12 mouse cellular contexts compared by ENCODE assay signal in genomic region chr6:67161610-67162009, GRCm38 (mm10).
A peak's percentile ranks its signal among the peaks of the same experiment; 100 is the strongest.
DNase-seq lines count a peak whose midpoint lies in the region; ATAC-seq and TF ChIP-seq lines count a peak whose summit lies in the region.
"Had no signal": no experiment of that assay in that cellular context is flagged by ENCODE, and none has a peak within 500 bp of the region (broad histone marks: within the 10 kb centered on the region; RNA-seq: fewer than 3 reads in every experiment).

No protein-coding gene starts in this region.

- ATAC-seq in embryonic facial prominence, embryonic 15.5 days (ENCODE audit: insufficient number of reproducible peaks, low FRiP score, low TSS enrichment, low read depth), result no peak
- ATAC-seq in liver, embryonic 13.5 days (ENCODE audit: low read depth), result peak; percentile 97

- H3K36me3 ChIP-seq in embryonic facial prominence, embryonic 15.5 days, result no peaks in the 10 kb centered on the region
- no peaks in the 10 kb centered on the region for H3K36me3 ChIP-seq in embryonic facial prominence, embryonic 10.5 days (replicated peaks)
- no peaks in the 10 kb centered on the region for H3K36me3 ChIP-seq in liver, embryonic 13.5 days
- H3K36me3 ChIP-seq: neural tube, embryonic 12.5 days had no signal

- TF ChIP-seq CTCF in bone marrow, adult 2 months (IDR thresholded peaks at IDR 0.05; ENCODE audit: control insufficient read depth, insufficient read depth, low read length), result no peak

- H3K4me1 ChIP-seq in embryonic facial prominence, embryonic 15.5 days, result no peaks in the 10 kb centered on the region
- H3K4me1 ChIP-seq in embryonic facial prominence, embryonic 10.5 days, result no peaks in the 10 kb centered on the region
- peaks cover 3% of the 10 kb centered on the region; the same call in 1 of the 2 replicates for H3K4me1 ChIP-seq in bone marrow, adult 2 months (ENCODE audit: control insufficient read depth, insufficient read depth, low read length)
- H3K4me1 ChIP-seq in liver, embryonic 13.5 days (replicated peaks), result peaks cover 71% of the 10 kb centered on the region
- H3K4me1 ChIP-seq: neural tube, embryonic 12.5 days had no signal

- H3K27ac ChIP-seq in embryonic facial prominence, embryonic 15.5 days (replicated peaks), result 0 out of 2 replicates have a peak overlapping the region, but pooled peaks have one; percentile 17
- H3K27ac ChIP-seq in embryonic facial prominence, embryonic 10.5 days (replicated peaks), result no peak overlapping the region
- peak overlapping the region; percentile 62; the same call in 1 of the 2 replicates for H3K27ac ChIP-seq in bone marrow, adult 2 months (ENCODE audit: control insufficient read depth, insufficient read depth, low read depth, low read length, poor library complexity)
- peak overlapping the region; percentile 99 for H3K27ac ChIP-seq in liver, embryonic 13.5 days
- H3K27ac ChIP-seq: neural tube, embryonic 12.5 days had no signal

- no peak overlapping the region for H3K9ac ChIP-seq in embryonic facial prominence, embryonic 15.5 days
- H3K9ac ChIP-seq in liver, embryonic 13.5 days, result peak overlapping the region; percentile 62
- H3K9ac ChIP-seq: neural tube, embryonic 12.5 days had no signal

- no peak for DNase-seq in embryonic facial prominence, embryonic 10.5 days (ENCODE audit: low spot score)
- peak; percentile 87 for DNase-seq in liver, embryonic 13.5 days
- peak; percentile 89 for DNase-seq in lung, postnatal 36 days
- no peak for DNase-seq in left cerebral cortex, adult 9 months (ENCODE audit: low spot score in 2 of 2)
- no peak for DNase-seq in cerebellum, adult 11-12 months
- DNase-seq in cerebellum, adult 18-20 months, result no peak
- DNase-seq: cerebellum, adult 9-11 months; heart, postnatal 36 days; thymus, postnatal 25 days had no signal

- H3K4me3 ChIP-seq in embryonic facial prominence, embryonic 15.5 days (replicated peaks), result no peak overlapping the region
- no peak overlapping the region for H3K4me3 ChIP-seq in embryonic facial prominence, embryonic 10.5 days
- H3K4me3 ChIP-seq in bone marrow, adult 2 months (replicated peaks; ENCODE audit: control insufficient read depth, low read depth, low read length), result no peak overlapping the region
- peak overlapping the region; percentile 24 for H3K4me3 ChIP-seq in liver, embryonic 13.5 days (replicated peaks)
- H3K4me3 ChIP-seq: neural tube, embryonic 12.5 days had no signal

- 65% methylated on average over 7 of the region's 7 CpGs for WGBS in embryonic facial prominence, embryonic 15.5 days
- 78% methylated on average over 7 of the region's 7 CpGs for WGBS in embryonic facial prominence, embryonic 10.5 days
- 56% methylated on average over 7 of the region's 7 CpGs for WGBS in bone marrow, adult 2 months
- WGBS in liver, embryonic 13.5 days (ENCODE audit: insufficient replicate concordance), result 14% methylated on average over 7 of the region's 7 CpGs

- no peak for TF ChIP-seq POLR2A in bone marrow, adult 2 months (IDR thresholded peaks at IDR 0.05; ENCODE audit: borderline replicate concordance, control insufficient read depth, low read depth, low read length)

- no peaks in the 10 kb centered on the region for H3K9me3 ChIP-seq in embryonic facial prominence, embryonic 15.5 days (replicated peaks)
- no peaks in the 10 kb centered on the region for H3K9me3 ChIP-seq in embryonic facial prominence, embryonic 10.5 days
- H3K9me3 ChIP-seq in liver, embryonic 13.5 days (replicated peaks), result no peaks in the 10 kb centered on the region
- H3K9me3 ChIP-seq: neural tube, embryonic 12.5 days had no signal

- H3K27me3 ChIP-seq in embryonic facial prominence, embryonic 15.5 days, result no peaks in the 10 kb centered on the region
- H3K27me3 ChIP-seq in embryonic facial prominence, embryonic 10.5 days (replicated peaks; ENCODE audit: low read depth, poor library complexity, severe bottlenecking), result no peaks in the 10 kb centered on the region
- H3K27me3 ChIP-seq in liver, embryonic 13.5 days, result no peaks in the 10 kb centered on the region
- H3K27me3 ChIP-seq: neural tube, embryonic 12.5 days had no signal

- H3K4me2 ChIP-seq in embryonic facial prominence, embryonic 15.5 days (replicated peaks), result no peak overlapping the region
- H3K4me2 ChIP-seq in liver, embryonic 13.5 days, result peak overlapping the region; percentile 62
- H3K4me2 ChIP-seq: neural tube, embryonic 12.5 days had no signal

Comparison
In these comparisons a context has a peak if more than half of its experiments do, and no peak if none do; other contexts are left out.
1. DNase-seq: peak in liver, embryonic 13.5 days (single experiment) and lung, postnatal 36 days (single experiment); none in embryonic facial prominence, embryonic 10.5 days (single experiment), left cerebral cortex, adult 9 months (0 of 2), cerebellum, adult 11-12 months (single experiment) and cerebellum, adult 18-20 months (0 of 2).